Mouse (Mus musculus) heart, postnatal 14 days (tissue): ENCODE results near the gene Rbm10. TPM values are rescaled to one million over a fixed set of nuclear protein-coding genes. Genes with fewer than 3 reads are reported as not detected.

Source experiments
- DNase-seq, 2 experiments: peaks; one replicate each; pipeline ENCODE4 v3.0.0; 2021 to 2022
- intact Hi-C: fragments of 180-260 bp; cut with DNase I; formaldehyde crosslinking; loops from one replicate; pipeline ENCODE4 v1.15.1; 2025
- long read RNA-seq, 2 experiments: library from polyadenylated mRNA; stranded (forward); transcript quantifications; one replicate each; pipeline ENCODE4 v2.0.0; 2021
- total RNA-seq, 2 experiments: library from RNA; stranded (reverse); gene quantifications; 2 replicates each; pipeline ENCODE4 v1.2.3; 2021

The Rbm10 gene
- total RNA-seq, result 10 to 100 TPM; 21.2 to 25.4 TPM
- long read RNA-seq, experiment 1, transcript Rbm10-203 (23 exons, 3,172 nt), result major isoform, 10 of 37 reads
- long read RNA-seq, experiment 1, partial matches to known transcripts, result 5 of 37 reads
- long read RNA-seq, experiment 1, other reads (novel, unspliced or antisense), result 22 of 37 reads
- long read RNA-seq, experiment 2, transcript Rbm10-203 (23 exons, 3,172 nt), result major isoform, 13 of 47 reads
- long read RNA-seq, experiment 2, partial matches to known transcripts, result 18 of 47 reads
- long read RNA-seq, experiment 2, other reads (novel, unspliced or antisense), result 15 of 47 reads

GRCm38 (mm10) chrX:20617176-20617902, at the start of gene Rbm10, which contains the start of gene Ndufb11:
Rbm10 (plus strand) TSS chrX:20617503.
Ndufb11 (minus strand) TSS chrX:20617619.
- DNase-seq, result peak; percentile 73 to 76
- intact Hi-C loops, result no loop called here

- intact Hi-C loops, result loop anchor here (5.0 kb wide), 1 partner anchor 204 kb away; no protein-coding TSS in a partner anchor
- DNase-seq, result peak; percentile 12 to 43
Observed at GRCm38 (mm10) chrX:20571024-20571423, 46.3 kb upstream of the Rbm10 start.

- no peak for DNase-seq
- intact Hi-C loops, result loop anchor here (5.0 kb wide), 1 partner anchor 205 kb away; no protein-coding TSS in a partner anchor
Observed at GRCm38 (mm10) chrX:20572683-20573082, 44.6 kb upstream of the Rbm10 start.

GRCm38 (mm10) chrX:20573927-20574326, 43.4 kb upstream of the Rbm10 start:
- no peak for DNase-seq
- intact Hi-C loops, result loop anchor here (5.0 kb wide), 1 partner anchor 207 kb away; no protein-coding TSS in a partner anchor

- DNase-seq, result no peak
- intact Hi-C loops, result loop anchor here (5.0 to 10.0 kb wide), 2 partner anchors 431 to 563 kb away; no protein-coding TSS in a partner anchor
Observed at GRCm38 (mm10) chrX:20587968-20588367, 29.3 kb upstream of the Rbm10 start.

- intact Hi-C loops, result no loop called here
- no peak for DNase-seq
Observed at GRCm38 (mm10) chrX:20608500-20608899, 8.8 kb upstream of the Rbm10 start.

- intact Hi-C loops, result no loop called here
Observed at GRCm38 (mm10) chrX:20616861-20617175, 485 bp upstream of the Rbm10 start.

GRCm38 (mm10) chrX:20617903-20618399, 648 bp downstream of the Rbm10 start:
- peak in 1 of 2 experiments; percentile 32 for DNase-seq
- intact Hi-C loops, result no loop called here

More at GRCm38 (mm10) chrX:20616861-20617175, 485 bp upstream of the Rbm10 start:
- no peak for DNase-seq

GRCm38 (mm10) chrX:20638141-20638540, 20.8 kb downstream of the Rbm10 start:
- no peak for DNase-seq
- intact Hi-C loops, result no loop called here

- DNase-seq, result peak in 1 of 2 experiments; percentile 14
- intact Hi-C loops, result no loop called here
Observed at GRCm38 (mm10) chrX:20644780-20645179, 27.5 kb downstream of the Rbm10 start.

- no peak for DNase-seq
- intact Hi-C loops, result no loop called here
Observed at GRCm38 (mm10) chrX:20657593-20657992, 40.3 kb downstream of the Rbm10 start.

GRCm38 (mm10) chrX:20658026-20658652, 40.8 kb downstream of the Rbm10 start, which contains the start of gene Uba1:
Uba1 (plus strand) TSS chrX:20658326.
- peak; percentile 66 to 74 for DNase-seq
- intact Hi-C loops, result no loop called here

GRCm38 (mm10) chrX:20658891-20659406, 41.6 kb downstream of the Rbm10 start:
- intact Hi-C loops, result no loop called here
- peak in 1 of 2 experiments; percentile 17 for DNase-seq

GRCm38 (mm10) chrX:20662317-20662715, 45.0 kb downstream of the Rbm10 start:
- intact Hi-C loops, result loop anchor here (1.0 to 5.0 kb wide), 4 partner anchors 40 to 290 kb away; partner anchors contain the start of genes Elk1 and Usp11
- DNase-seq, result no peak

- intact Hi-C loops, result loop anchor here (1.0 to 5.0 kb wide), 4 partner anchors 39 to 289 kb away; partner anchors contain the start of genes Elk1 and Usp11
- DNase-seq, result peak; percentile 76 to 85
Observed at GRCm38 (mm10) chrX:20662716-20663443, 45.6 kb downstream of the Rbm10 start.

GRCm38 (mm10) chrX:20663444-20663790, 46.1 kb downstream of the Rbm10 start:
- intact Hi-C loops, result loop anchor here (5.0 kb wide), 3 partner anchors 39 to 289 kb away; partner anchors contain the start of genes Elk1 and Usp11
- DNase-seq, result no peak

GRCm38 (mm10) chrX:20687519-20688067, 70.3 kb downstream of the Rbm10 start, which contains the start of gene Cdk16:
Cdk16 (plus strand) TSS chrX:20687954.
- DNase-seq, result peak; percentile 78 to 85
- intact Hi-C loops, result loop anchor here (2.0 kb wide), 1 partner anchor 17 kb away; no protein-coding TSS in a partner anchor

GRCm38 (mm10) chrX:20688068-20688547, 70.8 kb downstream of the Rbm10 start:
- peak; percentile 83 to 84 for DNase-seq
- intact Hi-C loops, result loop anchor here (2.0 kb wide), 1 partner anchor 17 kb away; no protein-coding TSS in a partner anchor

GRCm38 (mm10) chrX:20688615-20689014, 71.3 kb downstream of the Rbm10 start:
- DNase-seq, result peak; percentile 67 to 74
- intact Hi-C loops, result loop anchor here (2.0 kb wide), 1 partner anchor 16 kb away; no protein-coding TSS in a partner anchor
